Mouse (Mus musculus) heart, embryonic 15.5 days (tissue): Measurements from ENCODE around the gene Smc4. TPM values are rescaled to one million over a fixed set of nuclear protein-coding genes. Genes with fewer than 3 reads are reported as not detected.
A peak's percentile ranks its signal among the peaks of the same experiment; 100 is the strongest.
"Not testable (repeated sequence)": the region's sequence is repeated elsewhere in the genome, so short reads cannot be mapped to it uniquely, and the experiment has no call there.

Experiments
- ATAC-seq: fragments of 200-750 bp; cut with Nextera tagmentation; replicated peaks from 2 replicates; pipeline ENCODE4 v1.8.0; 2017; ENCODE audit warnings: low read depth, moderate TSS enrichment; ENCODE audit not compliant: insufficient number of reproducible peaks, insufficient read depth, low FRiP score
- H3K27ac ChIP-seq: fragments of 300-500 bp; sonication (generic); 2 replicates; pipeline ENCODE4 v1.5.1; 2015; ENCODE audit warnings: mild to moderate bottlenecking, inconsistent platforms
- H3K27me3 ChIP-seq: fragments of 300-500 bp; sonication (generic); 2 replicates; pipeline ENCODE4 v1.6.1; 2015; ENCODE audit warnings: inconsistent platforms
- H3K36me3 ChIP-seq: fragments of 300-500 bp; sonication (generic); 2 replicates; pipeline ENCODE4 v1.6.1; 2015; ENCODE audit warnings: mild to moderate bottlenecking, inconsistent platforms
- H3K4me1 ChIP-seq: fragments of 300-500 bp; sonication (generic); replicated peaks from 2 replicates; pipeline ENCODE4 v1.6.1; 2015; ENCODE audit warnings: inconsistent platforms
- H3K4me2 ChIP-seq: fragments of 300-500 bp; sonication (generic); 2 replicates; pipeline ENCODE4 v1.6.1; 2015; ENCODE audit warnings: inconsistent platforms, mild to moderate bottlenecking, moderate library complexity
- H3K4me3 ChIP-seq: fragments of 300-500 bp; sonication (generic); 2 replicates; pipeline ENCODE4 v1.5.1; 2015; ENCODE audit warnings: mild to moderate bottlenecking, inconsistent platforms
- H3K9ac ChIP-seq: fragments of 300-500 bp; sonication (generic); 2 replicates; pipeline ENCODE4 v1.6.1; 2015; ENCODE audit warnings: mild to moderate bottlenecking, inconsistent platforms
- H3K9me3 ChIP-seq: fragments of 300-500 bp; sonication (generic); replicated peaks from 2 replicates; pipeline ENCODE4 v1.6.1; 2016; ENCODE audit warnings: inconsistent platforms
- WGBS: fragments of 180-500 bp; shearing (Covaris S2); methylation state at CpG from one replicate; pipeline ENCODE4 v1.1.7; 2015; ENCODE audit warnings: mixed read lengths; 5-methylcytosine and 5-hydroxymethylcytosine counted together
- polyA plus RNA-seq: library from polyadenylated mRNA; unstranded; fragments of >200 nt; fragmentation: Nextera tagmentation; extraction: Ambion mirVana; gene quantifications from 2 replicates; pipeline ENCODE4 v1.2.1, GENCODE M21; 2015

The Smc4 gene
- polyA plus RNA-seq, 1 experiment from 2014 or later: 160 TPM

DNA sequence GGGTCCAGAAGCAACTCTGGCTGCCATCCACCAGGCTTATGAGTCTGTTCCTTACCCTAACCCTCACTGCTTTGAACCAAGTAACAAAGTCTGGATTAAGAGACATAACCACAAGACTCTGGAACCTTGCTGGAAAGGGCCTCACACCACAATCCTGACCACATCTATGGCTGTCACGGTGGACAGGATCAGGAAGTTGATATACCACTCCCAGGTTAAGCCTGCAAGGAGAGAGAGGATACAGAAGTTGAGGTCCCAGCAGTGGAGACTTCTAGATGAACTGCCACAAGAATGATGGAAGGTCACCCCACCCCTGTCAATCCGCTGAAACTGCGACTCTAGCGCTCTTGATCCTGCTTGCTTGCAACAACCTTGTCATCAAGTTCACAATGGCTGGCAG lies 26.8 kb upstream of the Smc4 start:
- H3K9me3 ChIP-seq: no peaks in the 10 kb centered on the region
- ATAC-seq: no peak
- no peak overlapping the region for H3K9ac ChIP-seq
- WGBS: 42% methylated on average over 4 of the region's 4 CpGs
- H3K4me2 ChIP-seq: no peak overlapping the region
- 0 out of 2 replicates have a peak overlapping the region, but pooled peaks have one; percentile 23 for H3K27ac ChIP-seq
- peaks cover 33% of the 10 kb centered on the region for H3K4me1 ChIP-seq
- H3K4me3 ChIP-seq: no peak overlapping the region
- no peaks in the 10 kb centered on the region for H3K27me3 ChIP-seq
- H3K36me3 ChIP-seq: peaks cover 3% of the 10 kb centered on the region

DNA sequence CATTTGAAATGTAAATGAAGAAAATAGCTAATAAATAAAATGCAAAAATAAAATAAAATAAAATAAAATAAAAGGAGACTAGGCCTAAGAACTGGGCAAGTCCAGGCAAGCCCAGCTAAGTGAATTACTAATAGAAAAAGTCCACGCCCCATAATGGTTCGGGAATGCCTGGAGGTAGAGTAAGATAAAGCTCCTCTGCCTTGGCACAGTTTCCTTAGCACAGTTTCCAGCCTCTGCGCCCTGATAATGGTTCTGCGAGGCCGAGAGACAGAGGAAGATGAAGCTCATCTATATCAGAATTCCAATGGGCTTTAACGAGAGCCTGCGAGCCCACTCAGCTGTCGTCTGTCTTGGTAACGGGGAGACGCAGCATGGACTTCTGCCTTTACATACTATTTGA lies 25.4 kb upstream of the Smc4 start:
- Histone ChIP-seq H3K4me3 (no peak overlapping the region), H3K9ac (no peak overlapping the region)
- WGBS: 57% methylated on average over 10 of the region's 10 CpGs

DNA sequence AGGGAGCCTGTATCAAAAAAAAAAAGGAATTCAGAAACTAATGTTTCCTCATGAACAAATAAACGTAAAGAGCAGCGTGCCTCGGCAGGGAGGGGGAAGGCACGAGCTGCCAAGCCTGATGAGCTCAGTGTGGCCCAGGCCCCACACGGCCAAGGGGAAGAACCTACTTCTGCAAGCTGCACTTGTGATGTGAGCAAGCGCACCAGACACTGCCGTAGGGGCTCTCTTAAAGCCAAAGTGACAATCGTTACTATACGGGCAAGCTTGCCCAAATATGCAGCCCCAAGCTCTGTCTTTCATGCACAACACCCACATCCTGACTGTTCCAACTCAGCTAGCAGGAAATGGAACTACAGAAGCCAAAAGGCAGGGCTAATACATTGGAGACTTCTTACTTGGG lies 23.6 kb upstream of the Smc4 start:
- Histone ChIP-seq H3K4me1 (peaks cover 26% of the 10 kb centered on the region), H3K9me3 (no peaks in the 10 kb centered on the region), H3K4me2 (no peak overlapping the region), H3K4me3 (no peak overlapping the region), H3K27ac (0 out of 2 replicates have a peak overlapping the region, but pooled peaks have one; percentile 9), H3K27me3 (no peaks in the 10 kb centered on the region), H3K9ac (no peak overlapping the region), H3K36me3 (no peaks in the 10 kb centered on the region; the same call in none of the 2 replicates)
- WGBS: 53% methylated on average over 9 of the region's 9 CpGs
- no peak for ATAC-seq

More for the DNA sequence above, 25.4 kb upstream of the Smc4 start:
- Histone ChIP-seq H3K27ac (no peak overlapping the region), H3K27me3 (no peaks in the 10 kb centered on the region), H3K36me3 (no peaks in the 10 kb centered on the region; the same call in none of the 2 replicates), H3K4me1 (peaks cover 33% of the 10 kb centered on the region), H3K4me2 (no peak overlapping the region), H3K9me3 (no peaks in the 10 kb centered on the region)
- no peak for ATAC-seq

DNA sequence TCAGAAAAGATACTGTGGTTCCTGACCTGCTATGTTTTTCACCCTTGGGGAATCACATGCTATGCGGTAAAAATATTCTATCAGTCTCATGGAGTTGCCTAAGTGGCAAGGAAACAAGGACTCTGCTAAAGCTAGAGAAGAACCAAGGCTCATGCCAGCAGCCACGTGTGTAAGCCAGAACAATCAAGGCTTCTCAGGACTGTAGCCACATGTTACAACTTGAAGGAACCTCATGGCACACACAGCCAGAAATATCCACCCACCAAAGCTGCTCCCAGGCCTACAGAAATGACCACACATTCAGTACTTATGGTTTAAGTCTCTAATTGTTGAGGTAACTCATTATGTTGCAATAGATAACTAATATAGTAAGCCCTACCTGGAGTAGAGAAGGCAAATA lies 18.0 kb upstream of the Smc4 start:
- H3K9me3 ChIP-seq: no peaks in the 10 kb centered on the region
- no peak overlapping the region for H3K9ac ChIP-seq
- WGBS: 83% methylated on average over 2 of the region's 2 CpGs
- no peak overlapping the region for H3K27ac ChIP-seq
- H3K36me3 ChIP-seq: no peaks in the 10 kb centered on the region; the same call in 1 of the 2 replicates
- no peaks in the 10 kb centered on the region for H3K27me3 ChIP-seq
- no peak overlapping the region for H3K4me3 ChIP-seq
- no peaks in the 10 kb centered on the region for H3K4me1 ChIP-seq
- no peak for ATAC-seq
- no peak overlapping the region for H3K4me2 ChIP-seq

DNA sequence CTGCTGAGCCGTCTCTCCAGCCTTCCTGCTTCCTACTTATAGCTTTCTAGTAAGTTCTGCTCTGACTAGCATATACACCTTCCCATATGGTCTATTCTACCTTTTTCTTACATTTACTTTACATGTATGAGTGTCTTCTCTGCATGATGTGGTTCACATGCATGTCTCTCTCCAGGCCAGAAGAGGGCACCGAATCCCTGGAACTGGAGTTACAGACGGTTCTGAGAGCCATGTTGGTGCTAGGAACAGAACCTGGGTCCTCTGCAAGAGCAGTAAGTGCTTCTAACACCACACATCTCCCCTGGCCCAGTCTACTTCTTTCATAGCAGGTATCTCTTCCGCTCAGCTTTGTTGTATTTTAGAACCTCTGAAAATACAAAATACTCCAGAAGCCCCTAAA lies 1.8 kb upstream of the Smc4 start:
- Histone ChIP-seq H3K36me3 (no peaks in the 10 kb centered on the region), H3K9ac (no peak overlapping the region), H3K4me3 (no peak overlapping the region), H3K27ac (no peak overlapping the region), H3K9me3 (no peaks in the 10 kb centered on the region), H3K4me1 (peaks cover 12% of the 10 kb centered on the region), H3K27me3 (no peaks in the 10 kb centered on the region), H3K4me2 (no peak overlapping the region)
- ATAC-seq: no peak
- 86% methylated on average over 4 of the region's 4 CpGs for WGBS

DNA sequence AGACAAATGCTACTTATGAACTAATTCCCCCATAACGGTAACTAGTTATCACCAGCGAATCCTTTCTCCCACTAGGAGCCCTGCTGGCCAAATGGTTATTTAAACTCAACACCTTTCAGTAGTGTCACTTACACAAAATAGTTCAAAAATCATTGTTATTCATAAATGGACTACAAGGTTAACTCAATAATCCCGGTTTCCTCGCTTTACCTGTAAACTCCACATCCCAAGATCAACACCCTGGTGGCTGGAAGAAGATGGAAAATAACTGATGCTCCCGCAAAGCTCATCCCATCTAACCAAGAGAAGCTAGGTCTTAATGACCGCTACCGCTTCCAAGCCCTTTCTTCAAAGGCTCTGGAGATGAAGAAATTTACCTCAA lies 492 bp upstream of the Smc4 start:
- Histone ChIP-seq H3K9ac (peak overlapping the region; percentile 60), H3K4me2 (peak overlapping the region; percentile 73), H3K4me1 (peaks cover 15% of the 10 kb centered on the region), H3K27me3 (no peaks in the 10 kb centered on the region), H3K4me3 (peak overlapping the region; percentile 93), H3K27ac (peak overlapping the region; percentile 96), H3K9me3 (no peaks in the 10 kb centered on the region), H3K36me3 (no peaks in the 10 kb centered on the region)
- ATAC-seq: no peak
- 0% methylated on average over 7 of the region's 7 CpGs for WGBS

DNA sequence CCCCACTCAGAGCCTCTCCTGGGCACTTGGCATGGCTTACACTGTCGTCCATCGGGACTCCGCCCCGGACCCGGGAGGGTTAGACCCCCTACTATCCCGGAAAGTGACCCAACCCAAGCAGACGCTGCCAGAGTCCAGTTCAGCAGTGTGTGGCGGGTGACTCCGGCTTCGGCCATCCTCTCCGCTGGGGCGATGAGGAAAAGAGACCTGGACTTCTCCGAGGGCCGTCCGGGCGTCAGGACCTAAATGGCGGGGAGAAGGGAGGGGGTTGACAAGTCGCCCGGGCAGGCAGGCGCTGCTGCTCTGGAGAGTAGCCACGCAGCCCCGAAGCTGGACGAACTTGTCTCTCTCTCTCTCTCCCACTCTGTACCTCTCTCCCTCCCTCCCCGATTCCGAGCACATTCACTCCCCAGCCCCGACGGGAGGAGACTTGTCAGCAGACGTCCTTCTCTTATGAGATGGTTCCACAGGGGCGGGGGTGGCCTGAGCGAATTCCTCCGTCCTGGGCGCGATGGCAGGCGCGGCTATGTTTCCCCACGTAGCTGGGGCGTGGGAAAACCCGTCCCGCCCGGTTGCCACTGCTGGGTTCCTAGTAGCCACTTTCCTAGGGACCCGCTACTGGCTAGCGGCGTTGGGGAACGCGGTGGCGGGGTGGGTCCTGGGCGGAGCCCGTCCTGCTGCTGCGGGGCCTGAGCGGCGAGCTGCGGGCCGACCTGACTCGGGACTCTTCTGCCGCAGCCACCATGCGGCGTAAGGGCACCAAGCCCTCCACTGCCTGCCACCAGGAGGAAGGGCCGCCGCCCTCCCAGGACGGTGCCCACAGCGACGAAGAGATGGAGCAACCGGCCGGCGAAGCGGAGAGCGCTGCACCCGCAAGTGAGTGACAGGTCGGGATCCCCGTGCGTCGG lies 1.1 kb downstream of the Smc4 start:
- H3K4me1 ChIP-seq: peaks cover 15% of the 10 kb centered on the region
- H3K36me3 ChIP-seq: no peaks in the 10 kb centered on the region
- H3K9me3 ChIP-seq: no peaks in the 10 kb centered on the region
- H3K27me3 ChIP-seq: no peaks in the 10 kb centered on the region
- peak overlapping the region; percentile 96 for H3K27ac ChIP-seq
- WGBS: under 1% methylated on average over 72 of the region's 72 CpGs
- peak overlapping the region; percentile 93 for H3K4me3 ChIP-seq
- ATAC-seq: peak; percentile 68
- peak overlapping the region; percentile 82 for H3K4me2 ChIP-seq
- peak overlapping the region; percentile 91 for H3K9ac ChIP-seq

DNA sequence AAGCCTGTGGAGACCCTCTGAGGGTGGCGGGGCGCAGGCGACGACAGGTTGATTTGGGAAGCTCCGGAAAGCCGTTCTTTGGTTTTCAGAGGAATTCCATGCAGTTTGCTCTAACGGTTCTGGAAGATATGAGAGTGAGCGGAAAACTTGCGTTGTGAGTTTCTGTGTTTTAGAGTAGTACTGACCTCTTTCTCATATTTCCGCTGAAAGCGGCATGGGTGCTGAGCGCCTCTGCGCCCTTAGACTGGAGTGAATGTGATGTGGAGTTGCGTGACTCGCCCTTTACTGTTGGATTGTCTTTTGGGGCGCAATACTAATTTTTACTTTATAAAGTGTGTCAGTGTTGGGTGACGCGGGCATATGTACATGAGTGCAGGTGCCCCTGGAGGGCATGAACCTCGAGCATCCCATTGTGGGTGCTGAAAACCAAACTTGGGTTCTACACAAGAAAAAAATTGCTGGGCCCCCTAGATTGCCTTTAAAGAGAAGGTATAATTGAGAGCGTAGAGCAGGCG lies 1.8 kb downstream of the Smc4 start:
- Histone ChIP-seq H3K27ac (peak overlapping the region; percentile 96), H3K4me1 (peaks cover 15% of the 10 kb centered on the region), H3K9me3 (no peaks in the 10 kb centered on the region), H3K36me3 (no peaks in the 10 kb centered on the region), H3K9ac (peak overlapping the region; percentile 91), H3K27me3 (no peaks in the 10 kb centered on the region), H3K4me2 (peak overlapping the region; percentile 82), H3K4me3 (peak overlapping the region; percentile 93)
- WGBS: 2% methylated on average over 21 of the region's 21 CpGs
- ATAC-seq: no peak

DNA sequence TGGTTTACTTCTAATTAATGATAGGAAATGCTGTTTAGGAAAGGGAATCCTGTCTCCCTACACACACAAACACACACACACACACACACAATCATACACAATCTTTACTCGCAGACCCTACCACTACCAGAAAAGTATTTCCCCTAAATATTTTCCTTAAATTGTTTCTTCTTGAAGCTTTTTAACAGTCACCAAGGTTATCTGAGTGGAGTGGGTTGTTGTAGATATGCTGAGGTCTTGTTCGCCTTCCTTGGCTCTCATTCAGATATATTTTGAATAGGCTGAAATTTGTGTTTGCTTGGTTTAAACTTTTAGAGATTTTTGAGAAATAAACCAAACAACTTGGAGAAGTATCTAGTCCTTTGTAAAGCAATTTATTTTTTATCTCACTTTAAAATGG lies 4.3 kb downstream of the Smc4 start:
- no peak for ATAC-seq
- Histone ChIP-seq H3K9ac (no peak overlapping the region), H3K9me3 (no peaks in the 10 kb centered on the region), H3K4me3 (0 out of 2 replicates have a peak overlapping the region, but pooled peaks have one; percentile 15), H3K36me3 (peaks cover 6% of the 10 kb centered on the region), H3K4me2 (peak overlapping the region; percentile 34; the same call in 1 of the 2 replicates), H3K27me3 (no peaks in the 10 kb centered on the region), H3K4me1 (peaks cover 11% of the 10 kb centered on the region), H3K27ac (no peak overlapping the region)
- WGBS: 41% methylated on average over 2 of the region's 2 CpGs

DNA sequence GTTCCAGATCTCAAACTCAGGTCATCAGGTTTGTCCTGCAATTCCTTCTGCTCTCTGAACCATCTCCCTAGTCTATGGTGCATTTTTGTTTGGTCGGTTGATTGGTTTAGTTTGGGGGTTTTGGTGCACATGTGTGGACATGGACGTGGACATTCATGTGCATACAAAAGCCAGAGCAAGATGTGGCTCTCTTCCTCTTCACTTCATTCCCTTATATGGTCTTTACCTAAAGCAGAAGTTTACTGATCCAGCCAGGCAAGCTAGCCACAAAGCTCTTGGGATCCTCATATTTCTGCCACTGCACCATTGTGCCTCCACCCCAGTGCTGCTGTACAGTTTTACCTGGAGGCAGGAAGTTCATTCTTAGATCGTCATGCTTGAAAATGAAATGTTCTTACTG lies 12.6 kb downstream of the Smc4 start:
- no peak overlapping the region for H3K27ac ChIP-seq
- H3K9me3 ChIP-seq: no peaks in the 10 kb centered on the region
- WGBS: 86% methylated on average over 3 of the region's 3 CpGs
- no peak for ATAC-seq
- no peaks in the 10 kb centered on the region for H3K4me1 ChIP-seq
- no peak overlapping the region for H3K4me3 ChIP-seq
- no peaks in the 10 kb centered on the region for H3K27me3 ChIP-seq
- H3K4me2 ChIP-seq: no peak overlapping the region
- peaks cover 49% of the 10 kb centered on the region for H3K36me3 ChIP-seq
- no peak overlapping the region for H3K9ac ChIP-seq

DNA sequence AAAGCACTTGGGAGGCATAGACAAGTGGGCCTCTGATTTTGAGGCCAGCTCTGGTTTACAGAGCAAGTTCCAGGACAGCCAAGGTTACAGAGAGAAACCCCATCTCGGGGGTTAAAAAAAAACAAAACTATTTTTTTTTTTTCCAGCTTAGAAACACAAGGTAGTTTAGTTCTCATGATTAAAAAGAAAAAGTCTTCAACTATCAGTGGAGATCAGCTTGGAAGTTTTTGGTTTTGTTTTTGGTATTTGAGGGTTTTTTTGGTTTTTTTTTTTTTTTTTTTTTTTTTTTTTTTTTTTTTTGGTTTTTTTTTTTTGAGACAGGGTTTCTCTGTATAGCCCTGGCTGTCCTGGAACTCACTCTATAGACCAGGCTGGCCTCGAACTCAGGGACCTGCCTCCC lies 14.1 kb downstream of the Smc4 start:
- H3K4me1 ChIP-seq, H3K4me3 ChIP-seq, H3K4me2 ChIP-seq, ATAC-seq, H3K27me3 ChIP-seq, H3K9ac ChIP-seq, H3K9me3 ChIP-seq, H3K27ac ChIP-seq: not testable (repeated sequence)
- WGBS: 94% methylated on average over 2 of the region's 2 CpGs
- H3K36me3 ChIP-seq: peaks cover 57% of the 10 kb centered on the region
